In the genomic region with DNA sequence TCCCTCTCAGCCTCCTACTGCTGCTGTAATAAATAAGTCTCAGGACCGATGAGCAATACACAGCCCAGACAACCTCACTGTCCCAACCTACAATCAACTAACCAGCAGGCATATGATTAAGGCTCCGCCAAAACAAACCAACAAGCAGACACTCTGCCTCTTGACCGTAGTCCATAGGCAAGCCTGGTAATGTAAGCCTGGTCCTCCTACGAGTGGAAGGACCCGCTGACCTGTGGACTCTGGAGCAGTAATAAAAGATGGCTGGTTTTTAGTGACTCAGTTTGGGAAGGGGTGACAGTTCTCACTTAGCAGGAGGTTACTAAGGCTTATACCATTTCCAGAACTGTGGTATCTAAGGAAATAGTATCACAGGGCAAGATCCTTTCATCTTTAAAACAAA, we compare ENCODE assay signal across 30 mouse cellular contexts. TPM values are rescaled to one million over a fixed set of nuclear protein-coding genes. Genes with fewer than 3 reads are reported as not detected.
DNase-seq lines count a peak whose midpoint lies in the region; ATAC-seq and TF ChIP-seq lines count a peak whose summit lies in the region.
"Had no signal": no experiment of that assay in that cellular context is flagged by ENCODE, and none has a peak within 500 bp of the region (broad histone marks: within the 10 kb centered on the region; RNA-seq: fewer than 3 reads in every experiment).

No protein-coding gene starts in this region.

- no peak for TF ChIP-seq EP300 in liver, postnatal 0 days (IDR thresholded peaks at IDR 0.05; ENCODE audit: low read depth)

- H3K4me2 ChIP-seq in kidney, embryonic 15.5 days: no peak overlapping the region
- H3K4me2 ChIP-seq in liver, embryonic 12.5 days: no peak overlapping the region
- no peak overlapping the region for H3K4me2 ChIP-seq in liver, postnatal 0 days (ENCODE audit: low read depth, low read length)
- no peak overlapping the region for H3K4me2 ChIP-seq in intestine, embryonic 16.5 days (ENCODE audit: low read depth, low read length)
- H3K4me2 ChIP-seq: forebrain, embryonic 13.5 days; heart, embryonic 11.5 days; hindbrain, embryonic 12.5 days had no signal

- H3K36me3 ChIP-seq in kidney, embryonic 15.5 days: no peaks in the 10 kb centered on the region
- no peaks in the 10 kb centered on the region for H3K36me3 ChIP-seq in liver, embryonic 12.5 days
- no peaks in the 10 kb centered on the region for H3K36me3 ChIP-seq in liver, postnatal 0 days (replicated peaks; ENCODE audit: insufficient read depth, low read length)
- H3K36me3 ChIP-seq in intestine, embryonic 16.5 days (ENCODE audit: control insufficient read depth, insufficient read depth, low read length): no peaks in the 10 kb centered on the region
- H3K36me3 ChIP-seq: forebrain, embryonic 10.5 days; hindbrain, embryonic 12.5 days had no signal

- no peaks in the 10 kb centered on the region for H3K27me3 ChIP-seq in kidney, embryonic 15.5 days
- H3K27me3 ChIP-seq in liver, embryonic 12.5 days (replicated peaks): no peaks in the 10 kb centered on the region
- no peaks in the 10 kb centered on the region for H3K27me3 ChIP-seq in liver, postnatal 0 days (ENCODE audit: insufficient read depth, low read length)
- H3K27me3 ChIP-seq in intestine, embryonic 16.5 days (replicated peaks; ENCODE audit: control insufficient read depth, insufficient read depth, low read length): no peaks in the 10 kb centered on the region
- H3K27me3 ChIP-seq: forebrain, embryonic 13.5 days; hindbrain, embryonic 12.5 days had no signal

- 37% methylated on average over 5 of the region's 5 CpGs for WGBS in kidney, embryonic 15.5 days
- WGBS in liver, embryonic 12.5 days (ENCODE audit: insufficient replicate concordance): 73% methylated on average over 5 of the region's 5 CpGs
- WGBS in liver, postnatal 0 days (ENCODE audit: insufficient replicate concordance): 82% methylated on average over 5 of the region's 5 CpGs
- 49% methylated on average over 5 of the region's 5 CpGs for WGBS in intestine, embryonic 16.5 days
- WGBS in large intestine, adult 2 months: 41% methylated on average over 5 of the region's 5 CpGs

- no peak overlapping the region for H3K4me3 ChIP-seq in kidney, embryonic 15.5 days (replicated peaks)
- no peak overlapping the region for H3K4me3 ChIP-seq in liver, embryonic 12.5 days
- no peak overlapping the region for H3K4me3 ChIP-seq in liver, postnatal 0 days (ENCODE audit: low read depth, low read length)
- no peak overlapping the region for H3K4me3 ChIP-seq in intestine, embryonic 16.5 days (ENCODE audit: low read length)
- H3K4me3 ChIP-seq in gastrocnemius, adult 2 months: no peak overlapping the region
- H3K4me3 ChIP-seq: forebrain, embryonic 10.5 days; forebrain, embryonic 13.5 days; hindbrain, embryonic 12.5 days had no signal

- no peaks in the 10 kb centered on the region for H3K9me3 ChIP-seq in kidney, embryonic 15.5 days (replicated peaks)
- no peaks in the 10 kb centered on the region for H3K9me3 ChIP-seq in liver, embryonic 12.5 days (replicated peaks)
- H3K9me3 ChIP-seq in liver, postnatal 0 days (ENCODE audit: low read length): no peaks in the 10 kb centered on the region
- no peaks in the 10 kb centered on the region for H3K9me3 ChIP-seq in intestine, embryonic 16.5 days (ENCODE audit: control insufficient read depth, low read length)
- H3K9me3 ChIP-seq: forebrain, embryonic 10.5 days; forebrain, embryonic 13.5 days; hindbrain, embryonic 12.5 days had no signal

- H3K4me1 ChIP-seq in kidney, embryonic 15.5 days: peaks cover 9% of the 10 kb centered on the region
- H3K4me1 ChIP-seq in liver, embryonic 12.5 days: peaks cover 15% of the 10 kb centered on the region
- H3K4me1 ChIP-seq in liver, postnatal 0 days (ENCODE audit: insufficient read depth): no peaks in the 10 kb centered on the region
- no peaks in the 10 kb centered on the region for H3K4me1 ChIP-seq in intestine, embryonic 16.5 days (ENCODE audit: control insufficient read depth, insufficient read depth, low read length)

- H3K27ac ChIP-seq in kidney, embryonic 15.5 days: no peak overlapping the region
- no peak overlapping the region for H3K27ac ChIP-seq in liver, embryonic 12.5 days
- no peak overlapping the region for H3K27ac ChIP-seq in liver, postnatal 0 days (ENCODE audit: low read depth)
- H3K27ac ChIP-seq in intestine, embryonic 16.5 days (ENCODE audit: low read length): no peak overlapping the region
- H3K27ac ChIP-seq in gastrocnemius, adult 2 months: no peak overlapping the region
- H3K27ac ChIP-seq: forebrain, embryonic 10.5 days; forebrain, embryonic 13.5 days; hindbrain, embryonic 12.5 days had no signal

- intact Hi-C loops in gastrocnemius, adult 2 months (cut with DNase I): no loop called here

- no peak overlapping the region for H3K9ac ChIP-seq in kidney, embryonic 15.5 days
- no peak overlapping the region for H3K9ac ChIP-seq in liver, embryonic 12.5 days
- no peak overlapping the region for H3K9ac ChIP-seq in liver, postnatal 0 days (replicated peaks)
- no peak overlapping the region for H3K9ac ChIP-seq in intestine, embryonic 16.5 days (ENCODE audit: low read depth, low read length)
- H3K9ac ChIP-seq: forebrain, embryonic 13.5 days; hindbrain, embryonic 12.5 days had no signal

- peak; percentile 67 for ATAC-seq in kidney, embryonic 15.5 days (replicated peaks; ENCODE audit: low FRiP score)
- ATAC-seq in liver, embryonic 12.5 days: 0 out of 2 replicates have a peak, but pooled peaks have one; percentile 27
- no peak for ATAC-seq in liver, postnatal 0 days
- peak; percentile 73 for ATAC-seq in intestine, embryonic 16.5 days
- no peak for ATAC-seq in megakaryocyte, adult 5-6 weeks (ENCODE audit: poor library complexity, severe bottlenecking)
- ATAC-seq: activated CD4-positive, CD25-positive, alpha-beta regulatory T cell, adult 4 months; forebrain, embryonic 13.5 days; forebrain, embryonic 16.5 days had no signal

- DNase-seq in kidney, postnatal 36 days: no peak
- no peak for DNase-seq in liver, postnatal 0 days
- DNase-seq in large intestine, adult 2 months (ENCODE audit: low read depth, low spot score): peak; percentile 60
- no peak for DNase-seq in gastrocnemius, adult 2 months
- DNase-seq: adrenal gland, adult 8-10 months; adrenal gland, postnatal 25 days; cerebellum, adult 18-20 months; cerebellum, adult 9-10 months; cerebellum, postnatal 14 days; gastrocnemius, postnatal 14 days; heart, adult 11 months had no signal

- TF ChIP-seq CTCF in liver, postnatal 0 days (IDR thresholded peaks at IDR 0.05; ENCODE audit: low read depth): no peak
- no peak for TF ChIP-seq CTCF in gastrocnemius, adult 2 months (IDR thresholded peaks at IDR 0.05)

RNA-seq across cellular contexts. Expression of gene Gm47996, which starts 53.4 kb away (rescaled TPM):
- 0.19 and 0.71 TPM in 2 replicates for polyA plus RNA-seq in kidney, embryonic 15.5 days (2015; fragmentation: Nextera tagmentation; extraction: Ambion mirVana)
- 0.35 and 0.83 TPM in 2 replicates for polyA plus RNA-seq in liver, embryonic 12.5 days (2016; fragmentation: Nextera tagmentation; extraction: Ambion mirVana)
- 0.12 and 0.20 TPM in 2 replicates for polyA plus RNA-seq in liver, postnatal 0 days (2015; fragmentation: Nextera tagmentation; extraction: Ambion mirVana)
- not detected in 2 replicates for polyA plus RNA-seq in intestine, embryonic 16.5 days (2015; fragmentation: Nextera tagmentation; extraction: Ambion mirVana)
- polyA plus RNA-seq in large intestine, adult 2 months (2012; rRNA removed): 0.30 TPM in 1 of 2 replicates, not detected in the other
- not detected in 2 replicates for total RNA-seq in megakaryocyte, adult 5-6 weeks (2015)
- not detected in 2 replicates for total RNA-seq in megakaryocyte, adult 5-6 weeks (2017)
- under 1 TPM in 1 of 2 experiments, not detected in 1; 0.28 TPM for total RNA-seq in gastrocnemius, adult 2 months (2021)
- total RNA-seq: adrenal gland, adult 8-10 months; adrenal gland, postnatal 25 days; gastrocnemius, postnatal 14 days; gastrocnemius, postnatal 4 days; heart, adult 8-10 months; heart, postnatal 25 days had no signal
- polyA plus RNA-seq: activated CD4-positive, CD25-positive, alpha-beta regulatory T cell, adult 4 months; embryonic facial prominence, embryonic 11.5 days; embryonic facial prominence, embryonic 14.5 days; forebrain, embryonic 10.5 days; forebrain, embryonic 13.5 days; forebrain, embryonic 16.5 days; heart, embryonic 14.5 days; heart, postnatal 0 days; hindbrain, embryonic 12.5 days had no signal

RNA-seq across cellular contexts. Expression of gene 3110040M04Rik, which starts 59.5 kb away (rescaled TPM):
- polyA plus RNA-seq in kidney, embryonic 15.5 days (2015; fragmentation: Nextera tagmentation; extraction: Ambion mirVana): 0.42 and 0.55 TPM in 2 replicates
- polyA plus RNA-seq in liver, embryonic 12.5 days (2016; fragmentation: Nextera tagmentation; extraction: Ambion mirVana): 1.3 and 1.6 TPM in 2 replicates
- 0.28 TPM in 1 of 2 replicates, not detected in the other for polyA plus RNA-seq in liver, postnatal 0 days (2015; fragmentation: Nextera tagmentation; extraction: Ambion mirVana)
- polyA plus RNA-seq in intestine, embryonic 16.5 days (2015; fragmentation: Nextera tagmentation; extraction: Ambion mirVana): 0.16 TPM in 1 of 2 replicates, not detected in the other
- polyA plus RNA-seq in large intestine, adult 2 months (2012; rRNA removed): 0.15 and 0.84 TPM in 2 replicates
- total RNA-seq in megakaryocyte, adult 5-6 weeks (2015): not detected in 2 replicates
- total RNA-seq in megakaryocyte, adult 5-6 weeks (2017): 0.33 TPM in 1 of 2 replicates, not detected in the other
- under 1 TPM; 0.43 to 0.59 TPM for total RNA-seq in gastrocnemius, adult 2 months (2021)
- total RNA-seq: adrenal gland, adult 8-10 months; adrenal gland, postnatal 25 days; gastrocnemius, postnatal 14 days; gastrocnemius, postnatal 4 days; heart, adult 8-10 months; heart, postnatal 25 days; hematopoietic stem cell, adult 5-6 weeks had no signal
- polyA plus RNA-seq: activated CD4-positive, CD25-positive, alpha-beta regulatory T cell, adult 4 months; brain, embryonic 14.5 days; embryonic facial prominence, embryonic 11.5 days; embryonic facial prominence, embryonic 14.5 days; forebrain, embryonic 10.5 days; forebrain, embryonic 13.5 days; forebrain, embryonic 16.5 days; heart, embryonic 14.5 days; heart, postnatal 0 days had no signal

Comparison
In these comparisons a context has a peak if more than half of its experiments do, and no peak if none do; other contexts are left out.
1. ATAC-seq: peak in kidney, embryonic 15.5 days (single experiment), liver, embryonic 12.5 days (single experiment) and intestine, embryonic 16.5 days (single experiment); none in liver, postnatal 0 days (single experiment) and megakaryocyte, adult 5-6 weeks (single experiment).